Mouse (Mus musculus) mouse trophoblast stem cell (cell line): ENCODE results near the gene Rab11fip4.

Experiments
- in situ Hi-C, 2 experiments: fragments of 300-500 bp; cut with MseI, MboI; formaldehyde crosslinking; loops; 2 replicates in 1 of 2; 3 replicates in 1 of 2; pipeline ENCODE4 v1.15.1; 2025

The Rab11fip4 gene

DNA sequence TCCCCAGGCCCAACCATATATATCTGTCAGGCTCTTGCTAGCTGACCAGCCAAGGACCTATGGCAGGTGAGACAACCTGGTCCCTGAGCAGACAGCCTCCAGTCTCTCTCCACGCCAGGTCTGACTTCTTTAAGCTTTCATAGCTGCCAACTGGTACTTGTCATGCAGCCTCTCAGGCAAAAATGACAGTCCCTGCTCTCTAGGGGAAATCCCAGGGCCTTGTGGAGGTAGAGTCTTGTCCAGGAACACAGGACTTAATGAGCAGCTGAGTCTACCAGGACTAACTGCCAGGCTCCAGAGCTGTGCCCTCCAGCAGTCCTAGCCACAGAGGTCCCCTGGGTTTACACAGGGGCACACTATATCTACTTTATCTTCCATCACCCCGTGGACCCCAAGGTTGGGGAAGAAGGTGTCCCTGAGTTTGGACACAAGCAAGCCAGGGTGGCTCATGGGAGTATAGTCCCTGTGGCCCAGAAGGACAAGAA lies 85.5 kb downstream of the Rab11fip4 start:
- in situ Hi-C loops: no loop called here

DNA sequence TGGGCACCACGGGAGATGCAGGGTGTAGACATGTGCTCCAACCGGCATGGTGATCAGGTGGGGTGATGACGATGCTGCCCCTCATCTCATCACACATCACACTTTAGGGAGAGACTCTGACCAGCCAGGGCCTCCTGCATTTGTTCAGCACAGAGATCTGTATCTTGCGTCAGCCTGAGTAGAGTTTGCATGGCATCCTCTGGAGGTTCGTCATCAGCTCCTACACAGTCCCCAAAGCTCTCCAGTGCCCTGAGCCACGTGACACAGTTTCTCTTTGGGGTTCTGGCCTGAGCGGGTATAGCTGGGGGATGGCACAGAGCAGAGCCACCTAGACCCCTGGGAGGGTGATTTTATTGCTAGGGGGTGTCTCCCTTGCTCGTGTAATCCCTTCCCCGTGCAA lies 86.4 kb downstream of the Rab11fip4 start:
- in situ Hi-C loops: no loop called here

DNA sequence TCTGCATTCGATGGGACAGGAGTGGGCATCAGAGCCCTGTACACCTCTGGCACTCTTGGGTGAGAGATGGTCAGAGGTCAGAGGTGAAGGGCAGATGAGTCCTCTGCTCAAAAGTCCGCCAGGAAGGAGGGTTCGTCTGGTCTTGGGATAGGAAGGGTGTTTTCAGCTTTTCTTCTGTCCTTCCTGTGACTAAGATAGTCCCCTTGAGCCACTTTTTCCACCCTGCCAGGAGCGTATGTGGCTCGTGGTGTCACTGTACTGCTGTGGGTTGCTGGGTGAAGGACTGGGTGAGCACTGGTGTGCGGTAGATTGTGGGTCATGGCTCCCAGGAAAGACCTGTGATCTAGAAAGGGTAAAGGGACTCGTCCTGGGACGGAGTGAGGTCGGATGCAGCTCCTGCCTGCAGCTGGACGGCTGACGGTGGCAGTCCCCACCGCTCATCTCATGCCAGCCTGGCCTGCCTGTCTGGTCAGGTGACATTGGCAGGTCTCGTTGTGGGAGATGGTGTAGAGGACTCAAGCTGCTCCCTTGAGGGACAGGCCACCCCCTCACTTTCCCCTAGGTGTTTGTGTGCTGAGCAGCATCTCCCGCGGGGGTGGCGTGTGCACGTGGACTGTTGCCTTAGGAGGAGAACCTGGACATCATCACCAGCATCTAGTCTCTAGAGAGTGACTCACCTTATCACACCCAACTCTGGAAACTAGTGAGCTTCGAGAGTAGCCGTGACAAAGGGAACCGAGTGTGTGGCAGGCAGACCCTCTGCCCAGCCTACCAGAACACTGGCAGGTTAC lies 87.5 kb downstream of the Rab11fip4 start:
- in situ Hi-C loops: no loop called here

DNA sequence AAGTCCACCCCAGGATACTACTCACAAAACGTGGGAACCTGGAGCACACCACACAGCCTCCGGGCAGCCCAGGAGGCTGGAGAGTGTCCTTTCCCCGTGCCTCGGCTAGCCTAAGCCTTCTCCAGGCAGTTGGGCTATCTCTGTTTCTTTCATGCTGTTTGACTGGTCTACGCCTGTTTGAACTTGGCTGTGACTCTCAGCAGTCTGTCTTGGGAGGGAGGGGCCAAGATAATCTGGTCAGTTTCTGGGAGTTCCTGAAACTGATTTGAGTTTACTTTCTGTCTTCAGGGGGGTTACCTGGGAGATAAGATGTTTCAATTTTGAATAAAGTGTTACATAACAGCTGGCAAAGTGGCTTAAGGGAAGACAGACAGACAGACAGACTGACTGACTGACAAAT lies 88.9 kb downstream of the Rab11fip4 start:
- in situ Hi-C loops: loop anchor here in 1 of 2 experiments (5.0 kb wide), 1 partner anchor 53 kb away; no protein-coding TSS in a partner anchor

DNA sequence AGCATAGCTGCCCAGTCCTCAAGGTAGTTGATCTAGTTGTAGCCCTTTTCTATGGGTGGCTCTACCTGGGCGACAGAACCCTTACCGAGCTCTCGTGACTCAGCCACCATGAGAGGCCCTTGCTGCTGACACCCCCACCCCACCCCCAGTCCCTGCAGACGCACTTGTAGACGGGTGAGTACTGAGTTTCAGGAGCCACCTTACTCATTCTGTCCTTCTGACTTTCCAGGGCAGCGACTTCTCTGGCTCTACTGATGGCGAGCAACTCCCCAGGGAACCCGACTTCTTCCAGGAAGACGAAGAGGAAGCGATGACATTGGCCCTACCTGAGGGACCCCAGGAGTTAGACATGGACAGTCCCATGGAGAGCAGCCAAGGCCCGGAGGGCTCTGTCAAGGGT lies 89.5 kb downstream of the Rab11fip4 start:
- in situ Hi-C loops: loop anchor here in 1 of 2 experiments (5.0 kb wide), 1 partner anchor 53 kb away; no protein-coding TSS in a partner anchor

DNA sequence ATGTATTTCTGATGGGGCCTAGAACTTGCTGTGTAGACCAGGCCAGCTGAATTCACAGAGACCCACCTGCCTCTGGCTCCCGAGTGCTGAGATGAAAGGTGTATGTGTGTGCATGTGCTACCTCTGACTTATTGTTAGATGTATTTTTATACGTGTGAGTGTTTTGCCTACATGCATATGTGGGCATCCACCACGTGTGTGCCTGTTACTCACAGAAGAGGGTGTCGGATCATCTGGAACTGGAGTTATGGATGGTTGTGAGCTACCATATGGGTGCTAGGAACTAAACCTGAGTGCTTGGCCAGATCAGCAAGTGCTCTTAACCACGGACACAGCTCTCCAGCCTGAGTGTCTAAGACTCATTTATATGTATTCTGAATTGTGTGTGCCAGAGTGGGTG lies 90.2 kb downstream of the Rab11fip4 start:
- in situ Hi-C loops: loop anchor here in 1 of 2 experiments (5.0 kb wide), 1 partner anchor 54 kb away; no protein-coding TSS in a partner anchor

DNA sequence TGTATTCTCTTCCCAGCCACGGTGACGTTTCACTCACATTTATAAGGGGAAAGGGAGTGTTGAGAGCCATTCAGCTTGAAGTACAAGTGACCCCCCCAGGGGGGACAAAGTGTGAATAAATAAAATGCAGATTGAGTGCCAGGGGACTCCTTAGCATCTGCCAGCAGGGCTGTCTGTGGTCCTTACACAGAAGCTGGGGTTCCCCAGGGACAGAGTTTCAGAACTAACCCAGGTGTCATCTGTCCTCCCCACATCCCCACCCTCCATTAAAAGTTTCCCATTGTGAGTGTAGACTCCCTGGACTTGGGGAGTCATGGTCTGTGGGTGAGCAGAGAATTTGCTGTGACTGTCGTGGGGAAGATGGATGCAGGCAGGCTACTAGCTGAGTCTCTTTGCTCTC lies 90.8 kb downstream of the Rab11fip4 start:
- in situ Hi-C loops: loop anchor here in 1 of 2 experiments (5.0 kb wide), 1 partner anchor 54 kb away; no protein-coding TSS in a partner anchor

DNA sequence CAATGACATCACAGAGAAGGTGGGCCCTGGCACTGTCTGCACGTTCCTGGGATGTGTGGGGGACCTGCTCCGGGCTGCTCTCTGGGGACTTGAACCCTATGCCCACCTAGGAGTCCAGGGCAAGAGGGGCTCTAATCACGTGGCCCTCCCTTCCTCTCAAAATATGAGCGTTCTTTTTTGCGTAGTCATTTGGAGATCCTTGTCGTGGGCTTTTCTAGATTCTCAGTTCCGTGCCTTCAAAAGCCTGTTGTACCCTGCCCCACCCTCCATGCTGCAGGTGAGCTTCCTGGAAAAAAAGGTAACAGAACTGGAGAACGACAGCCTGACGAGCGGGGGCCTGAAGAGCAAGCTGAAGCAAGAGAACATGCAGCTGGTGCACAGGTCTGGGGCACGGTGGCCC lies 94.1 kb downstream of the Rab11fip4 start:
- in situ Hi-C loops: loop anchor here (5.0 kb wide), 3 partner anchors 58 to 98 kb away; partner anchors contain the start of gene Rab11fip4 (in 1 of the 2)

DNA sequence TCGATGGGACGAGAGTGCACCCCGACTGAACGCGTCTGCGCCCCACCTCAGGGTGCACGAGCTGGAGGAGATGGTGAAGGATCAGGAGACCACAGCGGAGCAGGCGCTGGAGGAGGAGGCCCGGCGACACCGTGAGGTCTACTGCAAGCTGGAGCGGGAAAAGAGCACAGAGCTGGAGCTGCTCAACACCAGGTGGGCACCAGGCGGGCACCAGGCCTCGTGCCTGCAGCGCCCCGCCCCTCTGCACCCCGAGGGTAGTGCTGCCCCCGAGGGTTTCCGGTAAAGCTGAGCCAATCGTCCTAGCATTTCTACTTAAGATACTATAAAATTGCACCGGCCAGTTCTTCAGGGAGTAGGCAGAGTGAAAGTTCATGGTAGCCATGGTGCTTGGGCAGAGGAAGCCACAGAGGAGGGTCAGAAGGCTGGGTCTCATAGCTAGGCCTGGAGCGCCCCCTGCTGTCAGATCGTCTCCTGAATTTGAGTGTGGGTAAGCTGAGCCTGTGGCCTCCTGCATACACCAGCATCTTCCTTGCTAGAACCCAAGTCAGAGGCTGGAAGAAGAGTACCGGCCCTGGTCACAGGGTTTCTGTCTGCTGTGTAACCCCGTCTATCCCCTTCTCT lies 95.6 kb downstream of the Rab11fip4 start:
- in situ Hi-C loops: loop anchor here (5.0 kb wide), 3 partner anchors 59 to 99 kb away; partner anchors contain the start of gene Rab11fip4 (in 1 of the 2)

DNA sequence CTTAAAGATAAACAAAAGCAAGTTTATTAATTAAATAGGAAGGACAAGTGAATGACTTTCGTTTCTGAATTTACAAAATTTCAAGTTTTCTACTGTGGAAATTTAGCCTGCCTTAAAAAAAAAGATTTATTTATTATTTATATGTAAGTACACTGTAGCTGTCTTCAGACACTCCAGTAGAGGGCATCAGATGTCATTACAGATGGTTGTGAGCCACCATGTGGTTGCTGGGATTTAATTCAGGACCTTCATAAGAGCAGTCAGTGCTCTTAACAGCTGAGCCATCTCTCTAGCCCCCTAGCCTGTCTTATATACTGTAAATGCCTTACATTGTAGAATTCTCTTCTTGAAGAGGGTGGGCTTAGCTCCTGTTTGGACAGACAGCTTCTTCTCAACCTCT lies 98.9 kb downstream of the Rab11fip4 start:
- in situ Hi-C loops: loop anchor here (5.0 kb wide), 3 partner anchors 63 to 103 kb away; partner anchors contain the start of gene Rab11fip4 (in 1 of the 2)

DNA sequence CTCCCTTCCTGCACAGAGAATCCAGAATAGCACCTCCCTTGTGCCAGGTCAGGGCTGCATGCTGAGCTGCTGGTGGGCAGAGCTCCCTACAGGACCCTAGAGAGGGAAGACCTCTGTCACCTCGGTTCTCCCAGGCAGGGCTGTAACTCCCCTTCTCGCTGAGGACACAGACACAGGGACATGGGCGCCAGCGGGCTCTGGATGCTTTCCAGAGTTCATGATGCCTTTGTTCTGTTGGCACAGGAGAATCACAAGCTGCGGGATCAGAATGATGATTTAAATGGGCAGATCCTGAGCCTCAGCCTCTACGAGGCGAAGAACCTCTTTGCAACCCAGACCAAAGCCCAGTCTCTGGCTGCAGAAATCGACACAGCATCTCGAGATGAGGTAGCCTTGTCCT lies 100.5 kb downstream of the Rab11fip4 start:
- in situ Hi-C loops: no loop called here

DNA sequence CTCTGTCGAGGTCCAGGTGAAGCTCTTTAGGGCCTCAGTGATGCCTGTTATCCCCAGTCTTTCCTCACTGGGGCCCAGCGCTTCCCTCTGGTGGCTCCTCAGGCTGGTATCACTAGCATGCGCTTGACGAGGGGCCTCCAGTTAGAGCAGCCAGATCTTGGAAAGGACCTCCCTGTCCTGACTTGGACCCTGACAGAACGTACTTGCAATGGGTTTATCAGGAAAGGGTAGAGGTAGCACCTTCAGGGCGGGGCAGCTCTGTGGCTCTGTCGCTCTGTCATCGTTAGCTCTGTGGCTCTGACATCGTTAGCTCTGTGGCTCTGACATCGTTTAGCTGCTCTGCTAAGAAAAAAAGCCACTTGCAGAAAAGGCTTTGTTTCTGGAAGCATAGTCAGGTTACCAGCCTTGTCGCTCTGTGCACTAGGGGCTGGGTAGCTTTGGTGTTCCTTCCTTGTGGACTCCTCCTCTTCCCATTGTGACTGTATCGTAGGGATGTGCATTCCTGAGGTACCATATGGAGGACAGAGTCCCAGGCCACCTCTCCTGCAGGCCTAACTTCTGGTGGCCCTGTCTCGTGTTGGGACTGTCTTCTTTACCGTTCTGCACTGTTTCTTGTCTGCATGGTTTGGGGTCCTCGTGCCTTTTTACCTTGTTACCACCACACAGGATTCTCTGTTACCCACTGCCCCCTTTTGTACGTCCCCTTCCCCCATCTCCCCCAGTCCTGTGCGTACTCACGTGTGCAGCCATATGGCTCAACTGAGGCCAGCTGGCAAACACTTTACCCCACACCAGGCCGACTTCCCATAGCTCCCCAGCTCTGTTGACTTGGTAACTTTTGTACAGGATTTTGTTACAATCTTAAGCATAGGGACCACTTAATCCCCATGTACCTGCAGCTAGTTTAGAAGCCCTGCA lies 105.6 kb downstream of the Rab11fip4 start:
- in situ Hi-C loops: loop anchor here in 1 of 2 experiments (5.0 kb wide), 1 partner anchor 226 kb away; no protein-coding TSS in a partner anchor

DNA sequence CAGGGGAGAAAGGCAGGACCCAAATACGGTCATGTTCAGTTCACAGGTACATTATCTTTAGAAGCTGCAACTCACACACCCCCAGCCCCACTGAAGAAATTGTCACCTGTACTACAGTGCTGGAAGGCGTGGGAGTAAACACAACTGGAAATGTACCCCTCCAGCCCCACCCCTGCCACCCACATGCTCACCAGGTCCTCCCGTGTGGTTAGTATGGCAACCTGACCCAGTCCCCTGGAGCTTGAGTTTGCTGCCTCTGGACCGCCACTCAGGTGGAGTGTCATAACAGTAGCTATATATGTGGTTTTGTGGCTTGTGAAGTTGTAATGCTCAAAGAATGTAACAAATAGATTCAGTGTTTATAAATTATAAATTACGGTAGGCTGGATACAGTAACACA lies 107.1 kb downstream of the Rab11fip4 start:
- in situ Hi-C loops: loop anchor here in 1 of 2 experiments (5.0 kb wide), 1 partner anchor 224 kb away; no protein-coding TSS in a partner anchor

DNA sequence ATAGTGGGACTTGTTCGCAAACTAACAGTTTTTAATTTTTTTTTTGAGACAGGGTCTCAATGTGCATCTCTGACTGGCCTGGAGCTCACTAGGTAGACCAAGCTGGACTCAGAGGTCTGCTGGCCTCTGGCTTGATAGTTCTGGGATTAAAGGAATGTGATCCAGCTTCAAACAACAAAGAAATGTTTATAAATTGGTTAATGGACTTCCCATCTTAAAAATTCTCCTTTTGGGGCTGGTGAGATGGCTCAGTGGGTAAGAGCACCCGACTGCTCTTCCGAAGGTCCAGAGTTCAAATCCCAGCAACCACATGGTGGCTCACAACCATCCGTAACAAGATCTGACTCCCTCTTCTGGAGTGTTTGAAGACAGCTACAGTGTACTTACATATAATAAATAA lies 107.5 kb downstream of the Rab11fip4 start:
- in situ Hi-C loops: loop anchor here in 1 of 2 experiments (5.0 kb wide), 1 partner anchor 224 kb away; no protein-coding TSS in a partner anchor

DNA sequence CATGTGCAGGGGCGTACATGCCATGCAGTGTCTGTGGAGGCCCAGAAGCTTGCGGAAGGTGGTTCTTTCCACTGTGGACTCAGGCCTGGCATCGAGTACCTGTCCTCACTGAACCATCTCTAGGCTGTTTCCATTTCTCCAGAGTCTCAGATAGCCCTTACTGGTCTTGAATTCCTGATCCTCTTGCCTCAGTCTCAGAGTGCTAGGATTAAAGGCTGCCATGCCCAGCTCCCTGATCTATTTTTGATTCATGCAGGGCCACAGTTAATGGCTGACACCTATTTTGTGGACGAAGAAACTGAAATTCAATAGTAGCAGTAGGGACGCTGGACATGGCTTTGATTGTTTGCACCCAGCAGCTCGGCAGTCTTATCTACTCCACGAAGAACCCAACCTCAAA lies 110.5 kb downstream of the Rab11fip4 start:
- in situ Hi-C loops: no loop called here

DNA sequence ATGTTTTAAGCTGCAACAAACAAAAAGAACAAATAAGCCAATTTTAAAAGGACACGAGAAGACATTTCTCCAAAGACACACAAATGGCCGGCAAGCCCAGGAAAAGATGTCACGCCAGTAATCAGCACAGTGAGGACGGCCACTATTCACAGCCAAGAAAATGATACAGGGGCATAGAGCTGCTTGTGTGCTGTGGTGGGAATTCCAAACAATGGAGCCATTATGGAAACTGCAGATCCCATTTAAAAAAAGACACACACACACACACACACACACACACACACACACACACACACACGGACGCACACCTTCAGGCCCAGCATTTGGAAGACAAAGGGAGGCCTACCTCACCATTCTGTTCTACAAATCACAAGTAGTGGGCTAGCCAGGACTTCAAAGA lies 111.1 kb downstream of the Rab11fip4 start:
- in situ Hi-C loops: no loop called here

DNA sequence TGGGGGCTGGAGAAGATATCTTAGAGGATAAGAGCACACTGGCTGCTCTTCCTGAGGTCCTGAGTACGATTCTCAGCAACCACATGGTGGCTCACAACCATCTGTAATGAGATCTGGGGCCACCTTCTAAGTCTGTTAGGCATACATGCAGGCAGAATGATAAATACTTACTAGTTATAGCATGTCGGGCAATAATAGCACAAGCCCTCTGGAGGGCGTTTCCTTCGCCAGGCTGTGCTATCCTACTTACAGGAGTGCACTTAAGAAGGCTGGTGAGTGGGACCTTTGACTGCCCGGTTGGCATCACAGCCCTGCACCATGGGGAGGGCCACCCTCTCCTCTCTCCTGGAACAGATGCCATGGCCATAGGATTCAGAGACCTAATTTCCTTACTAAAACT lies 112.4 kb downstream of the Rab11fip4 start:
- in situ Hi-C loops: no loop called here

DNA sequence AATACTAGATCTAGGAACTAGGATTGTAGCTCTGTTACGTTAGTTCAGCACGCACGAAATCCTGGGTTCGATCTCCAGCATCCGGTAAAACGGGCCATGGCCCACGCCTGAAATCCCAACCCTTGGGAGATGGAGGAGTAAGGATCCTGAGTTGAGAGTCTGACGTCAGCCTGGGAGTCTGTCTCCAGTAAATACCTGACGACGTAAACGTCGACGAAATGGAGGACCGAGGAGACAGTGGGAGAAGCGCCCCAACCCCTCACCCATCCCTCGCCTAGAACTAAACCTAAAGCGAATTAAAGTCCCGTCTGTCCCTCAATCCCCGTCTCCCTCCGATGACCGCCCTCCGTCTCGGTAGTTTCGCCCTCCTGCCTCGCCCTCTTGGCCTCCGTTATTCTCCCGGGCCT lies 112.9 kb downstream of the Rab11fip4 start:
- in situ Hi-C loops: no loop called here

DNA sequence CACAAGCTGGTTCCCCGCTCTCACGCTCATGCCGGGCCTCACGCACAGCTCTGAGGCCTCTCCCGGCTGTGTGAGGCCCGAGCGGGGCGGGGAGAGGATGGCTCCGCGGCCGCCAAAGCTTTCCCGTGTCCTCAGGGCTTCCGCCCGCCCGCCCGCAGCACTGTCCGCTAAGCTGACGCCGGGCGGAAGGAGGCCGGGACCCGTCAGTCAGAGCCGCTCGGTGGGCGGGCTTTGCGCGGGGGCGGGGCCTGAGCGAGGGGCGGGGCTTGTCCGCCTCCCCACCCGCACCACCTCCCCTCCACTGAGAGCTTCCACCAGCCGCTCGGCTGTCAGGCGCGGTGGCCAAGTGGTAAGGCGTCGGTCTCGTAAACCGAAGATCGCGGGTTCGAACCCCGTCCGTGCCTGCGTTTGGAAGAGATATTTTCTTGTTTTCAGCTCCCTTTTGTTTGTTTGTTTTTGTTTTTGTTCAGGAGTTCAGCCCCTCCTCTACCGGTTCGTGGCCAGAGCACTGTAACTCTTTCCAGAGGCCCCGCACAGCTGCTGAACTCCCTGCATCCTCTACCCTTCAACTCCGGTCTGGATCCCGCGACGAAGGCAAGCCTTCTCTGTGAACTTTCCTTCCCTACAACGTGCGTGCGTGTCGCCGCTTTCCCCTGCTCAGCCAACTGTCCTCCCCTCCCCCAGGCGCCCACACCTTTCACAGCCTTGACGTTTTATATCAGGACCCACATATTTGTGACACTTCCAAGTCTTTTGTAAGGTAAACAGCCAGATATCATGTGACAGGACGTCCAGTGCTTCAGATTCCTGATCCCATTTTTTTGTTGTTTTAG lies 113.5 kb downstream of the Rab11fip4 start:
- in situ Hi-C loops: loop anchor here in 1 of 2 experiments (5.0 kb wide), 1 partner anchor 218 kb away; no protein-coding TSS in a partner anchor

DNA sequence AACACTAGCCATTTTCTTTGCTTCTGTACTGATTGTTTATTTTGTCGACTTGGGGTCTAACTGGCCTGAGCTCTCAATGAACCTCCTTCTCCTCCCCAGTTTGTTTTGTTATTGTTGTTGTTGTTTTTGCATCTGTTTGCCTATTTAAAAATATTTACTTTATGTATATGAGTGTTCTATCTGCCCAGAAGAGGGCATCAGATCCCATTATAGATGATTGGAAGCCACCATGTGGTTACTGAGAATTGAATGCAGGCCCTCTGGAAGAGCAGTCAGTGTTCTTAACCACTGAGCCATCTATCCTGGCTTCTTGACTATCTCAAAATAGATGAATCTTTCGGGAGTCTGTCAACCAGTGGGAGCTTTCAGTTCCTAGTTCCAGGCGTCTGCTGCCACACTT lies 116.1 kb downstream of the Rab11fip4 start:
- in situ Hi-C loops: loop anchor here in 1 of 2 experiments (5.0 kb wide), 1 partner anchor 215 kb away; no protein-coding TSS in a partner anchor
